Mouse (Mus musculus) lung, postnatal 25 days (tissue): Measurements from ENCODE around the gene Pakap.
A peak's percentile ranks its signal among the peaks of the same experiment; 100 is the strongest.

Experiments
- DNase-seq: peaks from one replicate; pipeline ENCODE4 v3.0.0; 2022; ENCODE audit warnings: low spot score

Pakap gene

GRCm38 (mm10) chr4:57574181-57574580, 6.2 kb downstream of the Pakap start:
- no peak for DNase-seq

- no peak for DNase-seq
Measured at GRCm38 (mm10) chr4:57574646-57575045, 6.7 kb downstream of the Pakap start.

- no peak for DNase-seq
Measured at GRCm38 (mm10) chr4:57575686-57576085, 7.7 kb downstream of the Pakap start.

- DNase-seq = no peak
Measured at GRCm38 (mm10) chr4:57576095-57576494, 8.1 kb downstream of the Pakap start.

GRCm38 (mm10) chr4:57579683-57580082, 11.7 kb downstream of the Pakap start:
- no peak for DNase-seq

- DNase-seq = peak; percentile 19
Measured at GRCm38 (mm10) chr4:57585281-57585800, 17.4 kb downstream of the Pakap start.

GRCm38 (mm10) chr4:57586933-57587658, 19.1 kb downstream of the Pakap start:
- DNase-seq = no peak

- DNase-seq = no peak
Measured at GRCm38 (mm10) chr4:57588356-57588755, 20.4 kb downstream of the Pakap start.

GRCm38 (mm10) chr4:57592751-57593150, 24.8 kb downstream of the Pakap start:
- DNase-seq = no peak

GRCm38 (mm10) chr4:57599946-57600345, 32.0 kb downstream of the Pakap start:
- no peak for DNase-seq

GRCm38 (mm10) chr4:57600685-57601457, 32.9 kb downstream of the Pakap start:
- DNase-seq = peak; percentile 28

- DNase-seq = peak; percentile 42
Measured at GRCm38 (mm10) chr4:57601458-57601835, 33.5 kb downstream of the Pakap start.

GRCm38 (mm10) chr4:57601903-57602617, 34.1 kb downstream of the Pakap start:
- no peak for DNase-seq

- DNase-seq = no peak
Measured at GRCm38 (mm10) chr4:57606258-57606657, 38.3 kb downstream of the Pakap start.

GRCm38 (mm10) chr4:57607247-57607942, 39.4 kb downstream of the Pakap start:
- DNase-seq = peak; percentile 79

- no peak for DNase-seq
Measured at GRCm38 (mm10) chr4:57611303-57612077, 43.5 kb downstream of the Pakap start.

GRCm38 (mm10) chr4:57612716-57613115, 44.7 kb downstream of the Pakap start:
- DNase-seq = no peak

GRCm38 (mm10) chr4:57614686-57615085, 46.7 kb downstream of the Pakap start:
- DNase-seq = no peak

GRCm38 (mm10) chr4:57618743-57619142, 50.8 kb downstream of the Pakap start:
- no peak for DNase-seq

- no peak for DNase-seq
Measured at GRCm38 (mm10) chr4:57622816-57623215, 54.8 kb downstream of the Pakap start.

- DNase-seq = no peak
Measured at GRCm38 (mm10) chr4:57624819-57625218, 56.8 kb downstream of the Pakap start.
